Mouse (Mus musculus) spleen, postnatal 4 days (tissue): ENCODE results near the gene Bbip1.
"Not testable (repeated sequence)": the region's sequence is repeated elsewhere in the genome, so short reads cannot be mapped to it uniquely, and the experiment has no call there.

Experiments
- DNase-seq, 2 experiments: peaks; one replicate each; pipeline ENCODE4 v3.0.0; 2022; ENCODE audit warnings: low spot score in 2 of 2

The Bbip1 gene

GRCm38 (mm10) chr19:53925338-53925751 lies 19.1 kb downstream of the Bbip1 start:
- DNase-seq, result peak in 1 of 2 experiments; percentile 41

- DNase-seq, result not testable (repeated sequence)
These were observed 22.4 kb downstream of the Bbip1 start for GRCm38 (mm10) chr19:53921996-53922395.

GRCm38 (mm10) chr19:53919541-53919940 lies 24.9 kb downstream of the Bbip1 start:
- no peak for DNase-seq

GRCm38 (mm10) chr19:53914950-53915349 lies 29.5 kb downstream of the Bbip1 start:
- no peak for DNase-seq

GRCm38 (mm10) chr19:53906703-53907070 lies 37.7 kb downstream of the Bbip1 start:
- DNase-seq, result not testable (repeated sequence)

GRCm38 (mm10) chr19:53906033-53906702 lies 38.3 kb downstream of the Bbip1 start:
- no peak for DNase-seq

- no peak for DNase-seq
These were observed 39.5 kb downstream of the Bbip1 start for GRCm38 (mm10) chr19:53904833-53905480.

GRCm38 (mm10) chr19:53903507-53904321 lies 40.7 kb downstream of the Bbip1 start:
- DNase-seq, result peak; percentile 59 to 82

GRCm38 (mm10) chr19:53902739-53903487 lies 41.5 kb downstream of the Bbip1 start:
- peak; percentile 95 to 97 for DNase-seq

GRCm38 (mm10) chr19:53901931-53902738 lies 42.3 kb downstream of the Bbip1 start:
- DNase-seq, result peak; percentile 38 to 72

GRCm38 (mm10) chr19:53899941-53900610 lies 44.4 kb downstream of the Bbip1 start:
- peak in 1 of 2 experiments; percentile 70 for DNase-seq

GRCm38 (mm10) chr19:53898970-53899900 lies 45.2 kb downstream of the Bbip1 start:
- no peak for DNase-seq

GRCm38 (mm10) chr19:53898498-53898897 lies 45.9 kb downstream of the Bbip1 start:
- DNase-seq, result no peak

GRCm38 (mm10) chr19:53898046-53898445 lies 46.4 kb downstream of the Bbip1 start:
- DNase-seq, result no peak

GRCm38 (mm10) chr19:53894538-53895121 lies 49.8 kb downstream of the Bbip1 start:
- DNase-seq, result no peak

GRCm38 (mm10) chr19:53893711-53894171 lies 50.7 kb downstream of the Bbip1 start:
- peak; percentile 50 to 76 for DNase-seq

- no peak for DNase-seq
These were observed 51.5 kb downstream of the Bbip1 start for GRCm38 (mm10) chr19:53892838-53893359.

- DNase-seq, result no peak
These were observed 52.4 kb downstream of the Bbip1 start, which contains the start of gene Pdcd4 for GRCm38 (mm10) chr19:53892061-53892460. Gene Pdcd4 (plus strand): TSS chr19:53892231.
